Mouse (Mus musculus): Measurements from ENCODE around the gene H2al2c. TPM values are rescaled to one million over a fixed set of nuclear protein-coding genes. Genes with fewer than 3 reads are reported as not detected.

Gene H2al2c
- not detected for polyA plus RNA-seq (2014; fragmentation: Illumina TruSeq; extraction: RNeasy Lipid Tissue Mini Kit (QIAGEN cat#74804); ENCODE audit: low read depth, low replicate concordance)

DNA sequence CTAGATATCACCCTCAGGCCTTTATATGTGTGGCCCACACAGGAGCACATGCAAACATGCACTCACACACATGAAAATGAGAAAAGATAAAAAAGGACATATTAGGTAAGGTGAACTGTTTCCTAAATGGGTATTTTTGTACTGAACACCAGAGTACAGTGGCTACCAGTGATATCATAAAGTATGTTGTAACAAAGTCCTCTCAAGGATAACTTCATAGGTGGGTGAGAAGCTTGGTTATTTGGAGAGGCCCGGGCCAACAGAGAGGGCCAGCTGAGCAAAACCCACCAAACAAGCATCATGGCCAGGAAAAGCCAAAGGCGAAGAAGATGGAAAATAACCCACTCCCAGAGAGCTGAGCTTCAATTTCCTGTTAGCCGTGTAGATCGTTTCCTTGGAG, at the start of gene H2al2c:
TSS of gene H2al2c (plus strand) at position 301 of the 400 bp plus-strand sequence.

Other genes with a start within 250 kb of the H2al2c start
- not detected for gene Sry, start 64.6 kb downstream of the H2al2c start, polyA plus RNA-seq (2014; fragmentation: Illumina TruSeq; extraction: RNeasy Lipid Tissue Mini Kit (QIAGEN cat#74804); ENCODE audit: low read depth, low replicate concordance)
- not detected for gene H2al2b, start 121.6 kb downstream of the H2al2c start, polyA plus RNA-seq (2014; fragmentation: Illumina TruSeq; extraction: RNeasy Lipid Tissue Mini Kit (QIAGEN cat#74804); ENCODE audit: low read depth, low replicate concordance)
- not detected for gene Gm4064, start 197.1 kb downstream of the H2al2c start, polyA plus RNA-seq (2014; fragmentation: Illumina TruSeq; extraction: RNeasy Lipid Tissue Mini Kit (QIAGEN cat#74804); ENCODE audit: low read depth, low replicate concordance)
- not detected for gene Rbmy, start 231.6 kb downstream of the H2al2c start, polyA plus RNA-seq (2014; fragmentation: Illumina TruSeq; extraction: RNeasy Lipid Tissue Mini Kit (QIAGEN cat#74804); ENCODE audit: low read depth, low replicate concordance)
- not detected for gene Gm10256, start 231.6 kb downstream of the H2al2c start, polyA plus RNA-seq (2014; fragmentation: Illumina TruSeq; extraction: RNeasy Lipid Tissue Mini Kit (QIAGEN cat#74804); ENCODE audit: low read depth, low replicate concordance)